Mouse (Mus musculus): ENCODE measurements around the gene Clec9a. TPM values are rescaled to one million over a fixed set of nuclear protein-coding genes. Genes with fewer than 3 reads are reported as not detected.
A peak's percentile ranks its signal among the peaks of the same experiment; 100 is the strongest.

Clec9a gene
- polyA plus RNA-seq, 1 experiment from 2014 or later, result 0.87 TPM

DNA sequence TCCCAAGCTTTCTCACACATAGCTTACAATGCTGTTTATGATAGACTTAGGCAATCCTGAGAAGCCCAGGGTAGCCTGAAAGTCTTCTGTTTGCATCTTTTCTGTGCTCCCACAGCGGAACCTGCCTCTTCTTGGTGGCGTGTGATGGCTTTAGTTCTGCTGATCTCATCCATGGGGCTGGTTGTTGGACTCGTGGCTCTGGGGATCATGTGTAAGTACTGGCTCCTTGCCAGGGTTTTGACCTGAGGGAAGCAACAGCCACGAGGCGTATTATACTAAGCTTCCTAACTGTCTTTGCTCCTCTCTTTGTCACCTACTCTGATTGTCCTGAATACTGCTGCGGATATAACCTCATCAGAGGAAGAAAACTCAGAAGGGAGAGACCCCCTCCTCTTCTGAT lies 8.7 kb upstream of the Clec9a start:
- H3K27ac ChIP-seq (ENCODE audit: low read depth), result no peak overlapping the region
- peak; percentile 47; the same call in 1 of the 2 replicates for ATAC-seq (ENCODE audit: insufficient read depth)

DNA sequence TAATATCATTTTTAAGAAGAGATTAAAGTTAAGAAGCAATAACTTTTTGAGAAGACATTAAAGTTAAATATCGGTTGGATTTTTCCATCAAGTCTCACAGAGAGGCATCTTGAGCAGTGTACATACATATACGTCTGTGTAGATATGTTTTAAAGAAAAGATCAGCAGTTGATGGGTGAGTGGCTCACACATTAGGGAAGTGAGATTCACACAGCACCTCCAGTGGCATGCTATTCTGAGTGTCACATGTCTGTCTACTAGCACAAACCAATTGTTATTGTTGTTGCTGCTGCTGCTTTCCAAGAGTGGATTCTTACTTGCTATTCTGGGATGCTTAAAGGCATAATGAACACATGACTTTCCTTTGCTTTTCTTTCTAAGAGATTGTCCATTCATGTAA lies 6.3 kb upstream of the Clec9a start:
- Histone ChIP-seq H3K27me3 (ENCODE audit: insufficient read depth, low read length) (no peaks in the 10 kb centered on the region), H3K9me3 (ENCODE audit: low read depth, low read length) (no peaks in the 10 kb centered on the region), H3K27ac (ENCODE audit: low read depth) (no peak overlapping the region), H3K4me2 (no peak overlapping the region), H3K36me3 (ENCODE audit: insufficient read depth) (no peaks in the 10 kb centered on the region), H3K9ac (no peak overlapping the region), H3K4me3 (ENCODE audit: low read depth, low read length) (no peak overlapping the region), H3K4me1 (ENCODE audit: insufficient read depth) (no peaks in the 10 kb centered on the region)
- ATAC-seq (ENCODE audit: insufficient read depth), result no peak
- TF ChIP-seq CTCF (IDR thresholded peaks at IDR 0.05; ENCODE audit: low read depth), result no peak
- 80% methylated on average over 2 of the region's 2 CpGs for WGBS
- DNase-seq, result no peak

More for the DNA sequence above, 8.7 kb upstream of the Clec9a start:
- peak; percentile 66 for DNase-seq
- Histone ChIP-seq H3K4me3 (ENCODE audit: low read depth, low read length) (no peak overlapping the region), H3K36me3 (ENCODE audit: insufficient read depth) (no peaks in the 10 kb centered on the region), H3K4me2 (no peak overlapping the region), H3K9me3 (ENCODE audit: low read depth, low read length) (no peaks in the 10 kb centered on the region), H3K9ac (no peak overlapping the region), H3K4me1 (ENCODE audit: insufficient read depth) (no peaks in the 10 kb centered on the region), H3K27me3 (ENCODE audit: insufficient read depth, low read length) (no peaks in the 10 kb centered on the region)
- WGBS, result 33% methylated on average over 6 of the region's 6 CpGs
- no peak for TF ChIP-seq CTCF (IDR thresholded peaks at IDR 0.05; ENCODE audit: low read depth)

DNA sequence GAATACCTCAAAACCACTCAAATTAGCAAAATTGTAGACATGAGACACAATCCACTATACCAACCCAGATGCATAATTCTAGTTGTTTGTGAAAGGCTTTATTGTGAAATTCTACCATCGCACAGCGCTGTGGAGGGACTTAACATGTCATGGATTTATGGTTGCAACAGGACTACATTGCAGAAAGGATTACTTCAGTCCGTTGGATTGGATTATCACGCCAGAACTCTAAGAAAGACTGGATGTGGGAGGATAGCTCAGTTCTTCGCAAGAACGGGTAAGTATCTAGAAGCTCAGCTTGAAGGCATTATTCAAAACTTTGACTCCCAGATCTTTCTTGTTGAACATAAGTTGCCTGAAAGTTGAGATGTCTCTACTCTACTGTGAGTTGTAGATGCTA lies 5.3 kb upstream of the Clec9a start:
- 85% methylated on average over 6 of the region's 6 CpGs for WGBS
- DNase-seq (no peak), ATAC-seq (ENCODE audit: insufficient read depth) (no peak)
- no peaks in the 10 kb centered on the region for H3K9me3 ChIP-seq (ENCODE audit: low read depth, low read length)
- no peak overlapping the region for H3K9ac ChIP-seq
- no peak overlapping the region for H3K27ac ChIP-seq (ENCODE audit: low read depth)
- H3K4me2 ChIP-seq, result no peak overlapping the region
- H3K4me1 ChIP-seq (ENCODE audit: insufficient read depth), result no peaks in the 10 kb centered on the region
- no peak overlapping the region for H3K4me3 ChIP-seq (ENCODE audit: low read depth, low read length)
- H3K27me3 ChIP-seq (ENCODE audit: insufficient read depth, low read length), result no peaks in the 10 kb centered on the region
- TF ChIP-seq CTCF (IDR thresholded peaks at IDR 0.05; ENCODE audit: low read depth), result no peak
- H3K36me3 ChIP-seq (ENCODE audit: insufficient read depth), result no peaks in the 10 kb centered on the region

DNA sequence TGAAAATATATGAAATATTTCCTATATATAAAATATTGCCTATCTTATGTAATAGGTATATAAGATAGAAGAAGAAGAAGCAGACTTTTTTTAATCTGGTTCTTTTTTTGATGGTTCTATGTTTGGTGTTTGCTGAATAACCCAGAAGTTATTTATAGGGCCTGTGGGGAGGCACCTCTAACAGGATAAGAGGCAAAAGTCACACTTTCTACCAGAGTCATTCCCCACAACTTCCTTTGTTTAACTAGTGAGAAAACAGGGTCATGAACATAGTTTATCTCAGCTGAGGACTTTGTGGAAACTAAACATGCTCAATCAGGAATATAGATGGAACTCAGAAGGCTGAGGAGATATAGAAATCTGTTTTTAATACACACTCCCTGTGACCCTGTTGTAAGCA lies 2.7 kb upstream of the Clec9a start:
- no peak for ATAC-seq (ENCODE audit: insufficient read depth)
- no peaks in the 10 kb centered on the region for H3K9me3 ChIP-seq (ENCODE audit: low read depth, low read length)

DNA sequence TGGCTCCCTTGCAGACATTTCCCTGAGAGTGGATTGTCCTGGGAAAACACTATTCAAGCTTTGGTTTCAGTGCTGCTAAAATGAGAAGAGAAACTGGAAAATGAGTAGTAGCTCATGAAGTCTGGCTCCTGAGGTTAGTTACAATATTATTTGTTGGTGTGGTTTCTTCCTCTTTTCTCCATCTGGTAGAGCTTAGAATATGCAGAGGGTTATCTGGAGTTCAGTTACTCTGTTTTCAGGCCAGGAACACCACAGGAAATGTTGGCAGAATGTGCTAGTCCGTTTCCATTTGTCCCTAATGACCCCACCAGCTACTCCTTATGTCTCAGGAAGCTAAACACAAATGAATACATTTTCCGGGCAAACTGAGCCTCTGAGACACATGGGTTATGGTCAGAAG lies 1.3 kb upstream of the Clec9a start:
- no peak overlapping the region for H3K4me2 ChIP-seq
- no peaks in the 10 kb centered on the region for H3K36me3 ChIP-seq (ENCODE audit: insufficient read depth)
- no peak overlapping the region for H3K27ac ChIP-seq (ENCODE audit: low read depth)
- H3K9ac ChIP-seq, result no peak overlapping the region
- no peak overlapping the region for H3K4me3 ChIP-seq (ENCODE audit: low read depth, low read length)
- peak; percentile 53 for DNase-seq
- ATAC-seq (ENCODE audit: insufficient read depth), result no peak
- H3K9me3 ChIP-seq (ENCODE audit: low read depth, low read length), result no peaks in the 10 kb centered on the region
- H3K4me1 ChIP-seq (ENCODE audit: insufficient read depth), result no peaks in the 10 kb centered on the region
- H3K27me3 ChIP-seq (ENCODE audit: insufficient read depth, low read length), result no peaks in the 10 kb centered on the region
- no peak for TF ChIP-seq CTCF (IDR thresholded peaks at IDR 0.05; ENCODE audit: low read depth)
- WGBS, result 34% methylated on average over 2 of the region's 2 CpGs

More for the DNA sequence above, 2.7 kb upstream of the Clec9a start:
- Histone ChIP-seq H3K9ac (no peak overlapping the region), H3K27ac (ENCODE audit: low read depth) (no peak overlapping the region), H3K4me3 (ENCODE audit: low read depth, low read length) (no peak overlapping the region), H3K4me2 (no peak overlapping the region), H3K27me3 (ENCODE audit: insufficient read depth, low read length) (no peaks in the 10 kb centered on the region), H3K36me3 (ENCODE audit: insufficient read depth) (no peaks in the 10 kb centered on the region), H3K4me1 (ENCODE audit: insufficient read depth) (no peaks in the 10 kb centered on the region)
- TF ChIP-seq CTCF (IDR thresholded peaks at IDR 0.05; ENCODE audit: low read depth), result no peak
- DNase-seq, result no peak

DNA sequence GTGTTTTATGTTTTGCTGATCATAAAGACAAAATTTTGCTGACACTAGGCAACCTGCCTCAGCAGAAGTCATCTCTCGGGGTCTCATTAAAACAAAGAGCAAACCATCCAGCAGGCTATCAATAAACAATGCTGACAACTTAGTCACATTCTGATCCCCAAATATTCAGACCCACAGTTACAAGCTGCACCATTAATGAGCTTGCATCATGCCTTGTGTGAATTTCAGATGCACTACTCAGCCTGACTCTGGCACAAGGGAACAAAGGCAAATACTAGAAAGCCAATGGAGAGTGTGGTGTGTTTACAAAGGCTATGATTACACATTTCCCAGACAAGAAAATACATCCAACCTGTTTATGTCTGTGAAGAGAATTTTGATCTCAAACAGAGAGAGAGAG lies 5.5 kb downstream of the Clec9a start:
- Histone ChIP-seq H3K4me3 (ENCODE audit: low read depth, low read length) (no peak overlapping the region), H3K9ac (no peak overlapping the region), H3K9me3 (ENCODE audit: low read depth, low read length) (no peaks in the 10 kb centered on the region), H3K27me3 (ENCODE audit: insufficient read depth, low read length) (no peaks in the 10 kb centered on the region), H3K27ac (ENCODE audit: low read depth) (no peak overlapping the region), H3K4me1 (ENCODE audit: insufficient read depth) (no peaks in the 10 kb centered on the region), H3K4me2 (no peak overlapping the region), H3K36me3 (ENCODE audit: insufficient read depth) (no peaks in the 10 kb centered on the region)
- ATAC-seq (ENCODE audit: insufficient read depth) (no peak), DNase-seq (no peak)
- WGBS, result 48% methylated on average over 1 of the region's 1 CpGs
- no peak for TF ChIP-seq CTCF (IDR thresholded peaks at IDR 0.05; ENCODE audit: low read depth)

DNA sequence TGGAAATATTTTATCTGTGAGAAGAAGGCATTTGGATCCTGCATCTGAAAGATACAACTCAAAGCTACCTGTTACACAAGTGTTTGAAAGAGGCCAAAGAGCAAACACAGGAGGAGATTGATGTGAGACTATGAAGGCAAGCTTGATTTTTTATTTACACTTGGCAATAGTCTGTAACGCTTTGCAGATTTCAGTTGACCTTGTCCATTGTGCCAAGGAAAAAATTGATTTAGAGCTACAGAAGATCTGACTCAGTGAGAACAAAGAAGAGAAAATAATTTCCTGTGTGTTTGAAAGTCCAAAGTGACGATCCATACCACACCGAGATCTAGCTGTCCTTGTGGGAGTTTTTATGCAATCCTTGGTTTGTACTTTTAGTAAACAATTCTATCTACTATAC lies 13.6 kb downstream of the Clec9a start:
- H3K4me2 ChIP-seq, result no peak overlapping the region
- no peak for TF ChIP-seq CTCF (IDR thresholded peaks at IDR 0.05; ENCODE audit: low read depth)
- whole genome bisulfite sequencing, result 38% methylated on average over 3 of the region's 3 CpGs
- ATAC-seq (ENCODE audit: insufficient read depth) (no peak), DNase-seq (no peak)
- no peak overlapping the region for H3K27ac ChIP-seq (ENCODE audit: low read depth)
- H3K36me3 ChIP-seq (ENCODE audit: insufficient read depth), result no peaks in the 10 kb centered on the region
- H3K27me3 ChIP-seq (ENCODE audit: insufficient read depth, low read length), result no peaks in the 10 kb centered on the region
- H3K4me1 ChIP-seq (ENCODE audit: insufficient read depth), result peaks cover 5% of the 10 kb centered on the region; the same call in 1 of the 2 replicates
- H3K9ac ChIP-seq, result no peak overlapping the region
- no peak overlapping the region for H3K4me3 ChIP-seq (ENCODE audit: low read depth, low read length)
- H3K9me3 ChIP-seq (ENCODE audit: low read depth, low read length), result no peaks in the 10 kb centered on the region
